Mouse (Mus musculus) stomach, embryonic 15.5 days (tissue): Measurements from ENCODE around the gene Dohh. TPM values are rescaled to one million over a fixed set of nuclear protein-coding genes. Genes with fewer than 3 reads are reported as not detected.
A peak's percentile ranks its signal among the peaks of the same experiment; 100 is the strongest.

Experiments used
- ATAC-seq: fragments of 200-750 bp; cut with Nextera tagmentation; 2 replicates; pipeline ENCODE4 v1.8.0; 2017; ENCODE audit warnings: low read depth, moderate number of reproducible peaks, moderate TSS enrichment; ENCODE audit not compliant: insufficient read depth, low FRiP score
- H3K27ac ChIP-seq: fragments of 300-500 bp; sonication (generic); 2 replicates; pipeline ENCODE4 v1.5.1; 2015; ENCODE audit warnings: mild to moderate bottlenecking, inconsistent platforms
- H3K27me3 ChIP-seq: fragments of 300-500 bp; sonication (generic); replicated peaks from 2 replicates; pipeline ENCODE4 v1.6.1; 2015; ENCODE audit warnings: inconsistent platforms
- H3K36me3 ChIP-seq: fragments of 300-500 bp; sonication (generic); 2 replicates; pipeline ENCODE4 v1.6.1; 2015; ENCODE audit warnings: inconsistent platforms
- H3K4me1 ChIP-seq: fragments of 300-500 bp; sonication (generic); 2 replicates; pipeline ENCODE4 v1.6.1; 2015; ENCODE audit warnings: inconsistent platforms
- H3K4me2 ChIP-seq: fragments of 300-500 bp; sonication (generic); 2 replicates; pipeline ENCODE4 v1.6.1; 2015; ENCODE audit warnings: mild to moderate bottlenecking, inconsistent platforms
- H3K4me3 ChIP-seq: fragments of 300-500 bp; sonication (generic); replicated peaks from 2 replicates; pipeline ENCODE4 v1.5.1; 2015; ENCODE audit warnings: inconsistent platforms
- H3K9ac ChIP-seq: fragments of 300-500 bp; sonication (generic); 2 replicates; pipeline ENCODE4 v1.6.1; 2015; ENCODE audit warnings: inconsistent platforms
- H3K9me3 ChIP-seq: fragments of 300-500 bp; sonication (generic); 2 replicates; pipeline ENCODE4 v1.6.1; 2016; ENCODE audit warnings: inconsistent platforms
- WGBS: fragments of 180-500 bp; shearing (Covaris S2); methylation state at CpG from one replicate; pipeline ENCODE4 v1.1.7; 2015; 5-methylcytosine and 5-hydroxymethylcytosine counted together
- polyA plus RNA-seq: library from polyadenylated mRNA; unstranded; fragments of >200 nt; fragmentation: Nextera tagmentation; extraction: Ambion mirVana; gene quantifications from 2 replicates; pipeline ENCODE4 v1.2.1, GENCODE M21; 2015

Gene Dohh
- polyA plus RNA-seq, 1 experiment from 2014 or later, result 78.9 TPM

GRCm38 (mm10) chr10:81423476-81424245, 39.4 kb downstream of the Dohh start:
- H3K36me3 ChIP-seq, result 0 out of 2 replicates have a peak, but pooled peaks cover 5% of the 10 kb centered on the region
- peaks cover 33% of the 10 kb centered on the region for H3K4me1 ChIP-seq
- peak overlapping the region; percentile 68 for H3K4me2 ChIP-seq
- H3K9ac ChIP-seq, result no peak overlapping the region
- H3K4me3 ChIP-seq, result peak overlapping the region; percentile 59; the same call in 1 of the 2 replicates
- H3K27ac ChIP-seq, result peak overlapping the region; percentile 49; the same call in 1 of the 2 replicates
- no peaks in the 10 kb centered on the region for H3K27me3 ChIP-seq
- WGBS, result 68% methylated on average over 4 of the region's 4 CpGs
- H3K9me3 ChIP-seq, result no peaks in the 10 kb centered on the region
- ATAC-seq, result no peak

GRCm38 (mm10) chr10:81424246-81425051, 40.2 kb downstream of the Dohh start:
- H3K9me3 ChIP-seq, result no peaks in the 10 kb centered on the region
- H3K27ac ChIP-seq, result peak overlapping the region; percentile 78
- no peaks in the 10 kb centered on the region for H3K27me3 ChIP-seq
- H3K4me2 ChIP-seq, result peak overlapping the region; percentile 68
- H3K36me3 ChIP-seq, result no peaks in the 10 kb centered on the region
- 9% methylated on average over 24 of the region's 25 CpGs for WGBS
- H3K4me1 ChIP-seq, result peaks cover 27% of the 10 kb centered on the region
- no peak overlapping the region for H3K9ac ChIP-seq
- ATAC-seq, result 0 out of 2 replicates have a peak, but pooled peaks have one; percentile 17
- H3K4me3 ChIP-seq, result peak overlapping the region; percentile 59

- no peak for ATAC-seq
- WGBS, result 39% methylated on average over 10 of the region's 10 CpGs
- H3K27ac ChIP-seq, result peak overlapping the region; percentile 78
- H3K4me3 ChIP-seq, result peak overlapping the region; percentile 59
- H3K4me2 ChIP-seq, result peak overlapping the region; percentile 68
- no peaks in the 10 kb centered on the region for H3K27me3 ChIP-seq
- H3K4me1 ChIP-seq, result peaks cover 31% of the 10 kb centered on the region
- no peak overlapping the region for H3K9ac ChIP-seq
- H3K36me3 ChIP-seq, result no peaks in the 10 kb centered on the region
- H3K9me3 ChIP-seq, result no peaks in the 10 kb centered on the region
Observed at GRCm38 (mm10) chr10:81425236-81425850, 41.1 kb downstream of the Dohh start.

- H3K9ac ChIP-seq, result peak overlapping the region; percentile 57
- H3K4me1 ChIP-seq, result peaks cover 35% of the 10 kb centered on the region
- 1% methylated on average over 23 of the region's 33 CpGs for WGBS
- H3K27ac ChIP-seq, result peak overlapping the region; percentile 57
- no peaks in the 10 kb centered on the region for H3K36me3 ChIP-seq
- ATAC-seq, result no peak
- no peaks in the 10 kb centered on the region for H3K9me3 ChIP-seq
- H3K27me3 ChIP-seq, result no peaks in the 10 kb centered on the region
- H3K4me2 ChIP-seq, result peak overlapping the region; percentile 68
- peak overlapping the region; percentile 59 for H3K4me3 ChIP-seq
Observed at GRCm38 (mm10) chr10:81426081-81426671, 41.9 kb downstream of the Dohh start.

- Histone ChIP-seq H3K36me3 (no peaks in the 10 kb centered on the region), H3K9ac (peak overlapping the region; percentile 57), H3K4me1 (peaks cover 42% of the 10 kb centered on the region), H3K27ac (peak overlapping the region; percentile 57), H3K27me3 (no peaks in the 10 kb centered on the region), H3K4me2 (peak overlapping the region; percentile 68), H3K9me3 (no peaks in the 10 kb centered on the region), H3K4me3 (peak overlapping the region; percentile 59)
- no peak for ATAC-seq
- 0% methylated on average over 34 of the region's 38 CpGs for WGBS
Observed at GRCm38 (mm10) chr10:81426897-81427296, 42.7 kb downstream of the Dohh start.

GRCm38 (mm10) chr10:81427327-81427726, 43.1 kb downstream of the Dohh start:
- 37% methylated on average over 3 of the region's 3 CpGs for WGBS
- H3K4me3 ChIP-seq, result peak overlapping the region; percentile 59
- H3K27me3 ChIP-seq, result no peaks in the 10 kb centered on the region
- peak overlapping the region; percentile 68 for H3K4me2 ChIP-seq
- H3K27ac ChIP-seq, result 0 out of 2 replicates have a peak overlapping the region, but pooled peaks have one; percentile 57
- H3K4me1 ChIP-seq, result peaks cover 42% of the 10 kb centered on the region
- H3K9me3 ChIP-seq, result no peaks in the 10 kb centered on the region
- ATAC-seq, result no peak
- H3K9ac ChIP-seq, result peak overlapping the region; percentile 57; the same call in 1 of the 2 replicates
- no peaks in the 10 kb centered on the region for H3K36me3 ChIP-seq

GRCm38 (mm10) chr10:81427804-81428506, 43.7 kb downstream of the Dohh start:
- H3K9me3 ChIP-seq, result no peaks in the 10 kb centered on the region
- H3K4me2 ChIP-seq, result 0 out of 2 replicates have a peak overlapping the region, but pooled peaks have one; percentile 68
- H3K27me3 ChIP-seq, result no peaks in the 10 kb centered on the region
- no peak overlapping the region for H3K9ac ChIP-seq
- H3K27ac ChIP-seq, result no peak overlapping the region
- no peak overlapping the region for H3K4me3 ChIP-seq
- H3K36me3 ChIP-seq, result no peaks in the 10 kb centered on the region
- no peak for ATAC-seq
- WGBS, result 82% methylated on average over 8 of the region's 8 CpGs
- H3K4me1 ChIP-seq, result peaks cover 48% of the 10 kb centered on the region

GRCm38 (mm10) chr10:81428507-81428870, 44.3 kb downstream of the Dohh start:
- Histone ChIP-seq H3K4me2 (no peak overlapping the region), H3K27me3 (no peaks in the 10 kb centered on the region), H3K9ac (no peak overlapping the region), H3K4me1 (peaks cover 52% of the 10 kb centered on the region), H3K36me3 (no peaks in the 10 kb centered on the region), H3K9me3 (no peaks in the 10 kb centered on the region), H3K27ac (no peak overlapping the region), H3K4me3 (no peak overlapping the region)
- no peak for ATAC-seq
- WGBS, result 87% methylated on average over 7 of the region's 7 CpGs

GRCm38 (mm10) chr10:81429092-81429491, 44.9 kb downstream of the Dohh start:
- Histone ChIP-seq H3K27me3 (no peaks in the 10 kb centered on the region), H3K9me3 (no peaks in the 10 kb centered on the region), H3K4me1 (peaks cover 52% of the 10 kb centered on the region), H3K27ac (peak overlapping the region; percentile 91; the same call in 1 of the 2 replicates), H3K4me2 (peak overlapping the region; percentile 95), H3K9ac (no peak overlapping the region), H3K4me3 (peak overlapping the region; percentile 81), H3K36me3 (no peaks in the 10 kb centered on the region)
- 29% methylated on average over 2 of the region's 2 CpGs for WGBS
- ATAC-seq, result no peak

GRCm38 (mm10) chr10:81429605-81430061, 45.4 kb downstream of the Dohh start:
- no peaks in the 10 kb centered on the region for H3K9me3 ChIP-seq
- H3K4me3 ChIP-seq, result peak overlapping the region; percentile 81
- peak overlapping the region; percentile 91 for H3K27ac ChIP-seq
- ATAC-seq, result peak; percentile 43
- H3K4me2 ChIP-seq, result peak overlapping the region; percentile 95
- H3K36me3 ChIP-seq, result no peaks in the 10 kb centered on the region
- H3K27me3 ChIP-seq, result no peaks in the 10 kb centered on the region
- WGBS, result 0% methylated on average over 19 of the region's 20 CpGs
- peaks cover 50% of the 10 kb centered on the region for H3K4me1 ChIP-seq
- peak overlapping the region; percentile 71 for H3K9ac ChIP-seq
